Mouse (Mus musculus) cortical plate, adult 2 months (tissue): Measurements from ENCODE around the gene Gpatch4.

Experiments used
- CTCF ChIP-seq: fragments of 200-500 bp; IDR thresholded peaks from 2 replicates; pipeline ENCODE4 v1.5.1; 2011; ENCODE audit warnings: mild to moderate bottlenecking, control low read depth, low read length; ENCODE audit not compliant: insufficient read depth; ENCODE audit errors: extremely low read depth
- POLR2A ChIP-seq: fragments of 200-500 bp; IDR thresholded peaks from 2 replicates; pipeline ENCODE4 v1.6.1; 2011; ENCODE audit warnings: mild to moderate bottlenecking, low read length, control low read depth; ENCODE audit not compliant: insufficient read depth; ENCODE audit errors: extremely low read depth

DNA sequence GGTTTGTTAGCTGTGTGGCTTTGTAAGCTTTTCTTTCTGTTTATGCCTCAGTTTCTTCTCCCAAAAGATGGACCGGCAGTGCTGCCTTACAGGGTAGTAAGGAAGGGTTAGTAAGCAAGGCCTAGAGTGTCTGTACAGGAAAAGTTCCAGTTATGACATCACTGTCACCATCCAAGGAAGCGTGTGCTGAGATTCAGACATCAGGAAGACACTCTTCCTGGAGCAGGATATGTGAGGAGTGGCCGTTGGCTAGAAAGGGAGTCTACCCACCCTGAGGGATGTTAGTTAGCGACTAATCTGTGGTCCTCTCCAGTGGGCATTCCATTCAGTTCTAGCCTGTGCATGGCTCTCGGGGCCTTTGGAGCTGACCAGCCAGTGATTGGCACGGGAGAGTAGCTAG, 59.3 kb downstream of the Gpatch4 start:
- no peak for TF ChIP-seq CTCF
- TF ChIP-seq POLR2A, result no peak
